Mouse (Mus musculus) G1E (cell line): ENCODE measurements around the gene Nkap. TPM values are rescaled to one million over a fixed set of nuclear protein-coding genes. Genes with fewer than 3 reads are reported as not detected.

ENCODE experiments used
- ATAC-seq: 2 replicates; pipeline ENCODE4 v1.8.0; 2016; ENCODE audit warnings: mild to moderate bottlenecking; ENCODE audit not compliant: insufficient number of reproducible peaks, poor library complexity, low FRiP score, severe bottlenecking; ENCODE audit errors: extremely low read depth
- DNase-seq: peaks from one replicate; pipeline ENCODE4 v3.0.0; 2012; ENCODE audit warnings: low spot score
- H3K27me3 ChIP-seq: 2 replicates; pipeline ENCODE4 v1.6.1; 2012; ENCODE audit warnings: mild to moderate bottlenecking, low read length, inconsistent platforms; ENCODE audit not compliant: insufficient read depth
- H3K36me3 ChIP-seq: replicated peaks from 2 replicates; pipeline ENCODE3; 2012; ENCODE audit warnings: mild to moderate bottlenecking, inconsistent platforms
- H3K4me1 ChIP-seq: 2 replicates; pipeline ENCODE4 v1.6.1; 2012; ENCODE audit warnings: low read depth, low read length, inconsistent platforms, mixed read lengths; ENCODE audit not compliant: insufficient read depth
- H3K4me3 ChIP-seq: 2 replicates; pipeline ENCODE4 v1.5.1; 2012; ENCODE audit warnings: low read depth, mild to moderate bottlenecking, inconsistent platforms, low read length, moderate library complexity, mixed read lengths
- H3K9me3 ChIP-seq: replicated peaks from 2 replicates; pipeline ENCODE4 v1.6.1; 2012; ENCODE audit warnings: inconsistent platforms
- CTCF ChIP-seq: IDR thresholded peaks from 2 replicates; pipeline ENCODE4 v1.5.1; 2012; ENCODE audit warnings: low read depth, low read length, inconsistent platforms, mixed read lengths
- GATA1 ChIP-seq: IDR thresholded peaks from 2 replicates; pipeline ENCODE4 v1.6.1; 2012; ENCODE audit warnings: borderline replicate concordance, low read length, inconsistent platforms, mixed read lengths
- GATA2 ChIP-seq: IDR thresholded peaks from 2 replicates; pipeline ENCODE4 v1.6.1; 2012; ENCODE audit warnings: low read depth, low read length, inconsistent platforms, borderline replicate concordance
- POLR2AphosphoS5 ChIP-seq: IDR thresholded peaks from 2 replicates; pipeline ENCODE4 v1.6.1; 2012; ENCODE audit warnings: low read depth, low read length, inconsistent platforms; ENCODE audit not compliant: insufficient replicate concordance
- TAL1 ChIP-seq: conservative IDR thresholded peaks from 2 replicates; pipeline ENCODE4 v1.6.1; 2012; ENCODE audit warnings: low read depth, low read length, inconsistent platforms, mixed read lengths
- polyA plus RNA-seq: library from polyadenylated mRNA; stranded (reverse); fragments of >175 nt; gene quantifications from 2 replicates; pipeline ENCODE4 v1.2.3, GENCODE M21; 2012
- total RNA-seq, 2 experiments: library from RNA; stranded (forward) in 1 of 2; stranded (reverse) in 1 of 2; fragments of 200-1000 nt in 1 of 2; fragments of >200 nt in 1 of 2; fragmentation: Nextera tagmentation in 1 of 2; gene quantifications; 2 replicates each; pipeline ENCODE4 v1.2.3; 2014 to 2017

Nkap gene
- total and polyA plus RNA-seq, 3 experiments, result 10.7 to 48.7 (median 38.5) TPM

GRCm38 (mm10) chrX:37088778-37089177, 37.8 kb upstream of the Nkap start:
- H3K27me3 ChIP-seq, result no peaks in the 10 kb centered on the region
- no peaks in the 10 kb centered on the region for H3K9me3 ChIP-seq
- H3K36me3 ChIP-seq, result peaks cover 33% of the 10 kb centered on the region
- peaks cover 8% of the 10 kb centered on the region; the same call in 1 of the 2 replicates for H3K4me1 ChIP-seq
- no peak for DNase-seq
- no peak overlapping the region for H3K4me3 ChIP-seq
- no peak for TF ChIP-seq CTCF
- no peak for TF ChIP-seq GATA2
- TF ChIP-seq TAL1, result no peak
- no peak for TF ChIP-seq POLR2AphosphoS5
- no peak for TF ChIP-seq GATA1
- ATAC-seq, result no peak

- Histone ChIP-seq H3K27me3 (no peaks in the 10 kb centered on the region), H3K9me3 (no peaks in the 10 kb centered on the region), H3K4me1 (peaks cover 10% of the 10 kb centered on the region; the same call in 1 of the 2 replicates), H3K4me3 (no peak overlapping the region), H3K36me3 (peaks cover 32% of the 10 kb centered on the region)
- TF ChIP-seq GATA1, result no peak
- TF ChIP-seq GATA2, result no peak
- TF ChIP-seq TAL1, result no peak
- ATAC-seq (no peak), DNase-seq (no peak)
Measured at GRCm38 (mm10) chrX:37091457-37091856, 35.1 kb upstream of the Nkap start.

GRCm38 (mm10) chrX:37095106-37095768, 31.4 kb upstream of the Nkap start:
- no peak; the same call in 1 of the 2 replicates for TF ChIP-seq TAL1
- no peak for TF ChIP-seq POLR2AphosphoS5
- TF ChIP-seq GATA1, result no peak
- no peak for TF ChIP-seq GATA2
- TF ChIP-seq CTCF, result no peak
- Histone ChIP-seq H3K4me1 (peaks cover 5% of the 10 kb centered on the region; the same call in 1 of the 2 replicates), H3K4me3 (peak overlapping the region; percentile 33; the same call in 1 of the 2 replicates), H3K9me3 (no peaks in the 10 kb centered on the region), H3K36me3 (peaks cover 56% of the 10 kb centered on the region), H3K27me3 (no peaks in the 10 kb centered on the region)
- ATAC-seq, result peak; percentile 40
- DNase-seq, result no peak

GRCm38 (mm10) chrX:37098681-37099080, 27.9 kb upstream of the Nkap start:
- DNase-seq (no peak), ATAC-seq (no peak)

GRCm38 (mm10) chrX:37103826-37104225, 22.8 kb upstream of the Nkap start:
- ATAC-seq (no peak), DNase-seq (no peak)
- Histone ChIP-seq H3K4me1 (peaks cover 16% of the 10 kb centered on the region), H3K4me3 (no peak overlapping the region), H3K9me3 (no peaks in the 10 kb centered on the region), H3K27me3 (no peaks in the 10 kb centered on the region), H3K36me3 (peaks cover 62% of the 10 kb centered on the region)
- TF ChIP-seq POLR2AphosphoS5, result no peak
- TF ChIP-seq CTCF, result no peak; the same call in 1 of the 2 replicates
- TF ChIP-seq TAL1, result no peak
- no peak for TF ChIP-seq GATA1
- TF ChIP-seq GATA2, result no peak

More at GRCm38 (mm10) chrX:37098681-37099080, 27.9 kb upstream of the Nkap start:
- Histone ChIP-seq H3K4me3 (no peak overlapping the region), H3K27me3 (no peaks in the 10 kb centered on the region), H3K9me3 (no peaks in the 10 kb centered on the region), H3K36me3 (peaks cover 51% of the 10 kb centered on the region), H3K4me1 (peaks cover 12% of the 10 kb centered on the region)
- TF ChIP-seq TAL1 (no peak), POLR2AphosphoS5 (no peak), GATA2 (no peak), CTCF (no peak), GATA1 (no peak)

- DNase-seq, result no peak
- H3K9me3 ChIP-seq, result no peaks in the 10 kb centered on the region
- ATAC-seq, result peak; percentile 50
- peak overlapping the region; percentile 76 for H3K4me3 ChIP-seq
- no peak for TF ChIP-seq TAL1
- TF ChIP-seq POLR2AphosphoS5, result no peak
- no peak for TF ChIP-seq GATA2
- TF ChIP-seq GATA1, result no peak
- no peak for TF ChIP-seq CTCF
- H3K27me3 ChIP-seq, result 0 out of 2 replicates have a peak, but pooled peaks cover 2% of the 10 kb centered on the region
- peaks cover 10% of the 10 kb centered on the region; the same call in 1 of the 2 replicates for H3K4me1 ChIP-seq
- peaks cover 30% of the 10 kb centered on the region for H3K36me3 ChIP-seq
Measured at GRCm38 (mm10) chrX:37109526-37110192, 16.9 kb upstream of the Nkap start.
